Mouse (Mus musculus): ENCODE results near the gene Vwc2.

Gene Vwc2

DNA sequence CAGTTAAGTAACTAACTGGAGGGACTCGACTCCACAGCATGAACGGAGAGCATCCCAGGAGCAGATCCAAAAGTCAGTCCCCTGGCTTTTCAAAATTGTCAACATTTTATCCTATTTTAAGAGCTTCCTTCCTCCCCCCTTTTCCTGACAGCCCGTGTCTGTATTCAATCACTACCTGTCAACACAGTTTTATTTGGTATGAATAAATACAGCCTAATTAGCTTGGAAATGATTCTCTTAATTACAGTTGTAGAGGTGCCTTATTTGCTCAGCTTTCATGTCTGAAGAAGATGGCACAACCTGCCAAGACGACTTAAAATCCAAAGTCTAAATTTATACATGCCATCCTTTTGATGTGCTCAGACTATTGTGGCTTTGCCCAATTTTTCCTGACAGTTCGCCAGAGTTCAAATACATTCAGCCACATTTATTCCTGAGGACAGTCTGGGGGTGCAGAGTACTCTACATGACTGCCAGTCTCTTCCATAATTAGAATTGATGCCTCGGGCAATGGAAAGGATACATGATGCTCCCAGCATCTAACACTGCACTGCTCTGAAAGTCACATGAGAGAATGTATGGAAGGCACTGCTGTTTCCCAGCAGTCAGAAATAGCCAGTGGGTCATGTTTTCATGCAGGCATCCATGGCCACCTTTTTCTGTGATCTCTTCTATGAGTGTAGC lies 128.8 kb downstream of the Vwc2 start:
- in situ Hi-C loops (cut with MboI, MseI): loop anchor here (25.0 kb wide), 1 partner anchor 544 kb away; no protein-coding TSS in a partner anchor

GRCm38 (mm10) chr11:11257348-11257747 lies 143.3 kb downstream of the Vwc2 start:
- in situ Hi-C loops (cut with MboI, MseI): no loop called here

GRCm38 (mm10) chr11:11280128-11280527 lies 166.1 kb downstream of the Vwc2 start:
- in situ Hi-C loops (cut with MboI, MseI): no loop called here

DNA sequence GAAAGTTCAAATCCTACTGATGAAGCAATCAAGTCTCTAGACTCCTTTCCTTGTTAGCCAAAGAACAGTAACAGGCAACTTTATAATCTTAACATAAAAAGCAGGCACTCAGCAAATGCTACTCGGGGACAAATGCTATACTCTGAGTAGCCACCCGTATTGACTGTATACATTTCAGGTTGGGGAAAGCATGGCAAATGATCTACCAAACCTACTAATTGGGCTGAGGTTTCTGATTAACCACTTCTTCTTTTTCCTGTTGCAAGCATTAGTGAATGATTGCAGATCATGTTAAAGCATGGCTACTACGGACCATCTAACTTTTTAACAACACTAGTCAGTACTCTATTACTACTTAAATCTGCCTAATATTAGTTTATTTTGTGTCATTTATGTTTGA lies 169.5 kb downstream of the Vwc2 start:
- in situ Hi-C loops (cut with MboI, MseI): no loop called here
